Mouse (Mus musculus) embryonic facial prominence, embryonic 15.5 days (tissue): ENCODE measurements around the gene Bcor. TPM values are rescaled to one million over a fixed set of nuclear protein-coding genes. Genes with fewer than 3 reads are reported as not detected.

Experiments used
- ATAC-seq: fragments of 200-750 bp; cut with Nextera tagmentation; 2 replicates; pipeline ENCODE4 v1.8.0; 2017; ENCODE audit warnings: low read depth, moderate TSS enrichment; ENCODE audit not compliant: insufficient number of reproducible peaks, low FRiP score, low TSS enrichment
- H3K27ac ChIP-seq: fragments of 300-500 bp; sonication (generic); replicated peaks from 2 replicates; pipeline ENCODE4 v1.5.1; 2015; ENCODE audit warnings: mild to moderate bottlenecking, inconsistent platforms
- H3K27me3 ChIP-seq: fragments of 300-500 bp; sonication (generic); 2 replicates; pipeline ENCODE4 v1.6.1; 2015; ENCODE audit warnings: inconsistent platforms
- H3K36me3 ChIP-seq: fragments of 300-500 bp; sonication (generic); 2 replicates; pipeline ENCODE4 v1.6.1; 2015; ENCODE audit warnings: mild to moderate bottlenecking, inconsistent platforms
- H3K4me1 ChIP-seq: fragments of 300-500 bp; sonication (generic); 2 replicates; pipeline ENCODE4 v1.6.1; 2015; ENCODE audit warnings: inconsistent platforms
- H3K4me2 ChIP-seq: fragments of 300-500 bp; sonication (generic); replicated peaks from 2 replicates; pipeline ENCODE4 v1.6.1; 2015; ENCODE audit warnings: mild to moderate bottlenecking, inconsistent platforms
- H3K4me3 ChIP-seq: fragments of 300-500 bp; sonication (generic); replicated peaks from 2 replicates; pipeline ENCODE4 v1.5.1; 2015; ENCODE audit warnings: mild to moderate bottlenecking, inconsistent platforms
- H3K9ac ChIP-seq: fragments of 300-500 bp; sonication (generic); 2 replicates; pipeline ENCODE4 v1.6.1; 2015; ENCODE audit warnings: inconsistent platforms
- H3K9me3 ChIP-seq: fragments of 300-500 bp; sonication (generic); replicated peaks from 2 replicates; pipeline ENCODE4 v1.6.1; 2016; ENCODE audit warnings: inconsistent platforms
- WGBS: fragments of 180-500 bp; shearing (Covaris S2); methylation state at CpG from one replicate; pipeline ENCODE4 v1.1.7; 2015; 5-methylcytosine and 5-hydroxymethylcytosine counted together
- polyA plus RNA-seq: library from polyadenylated mRNA; unstranded; fragments of >200 nt; fragmentation: Nextera tagmentation; extraction: Ambion mirVana; gene quantifications from 2 replicates; pipeline ENCODE4 v1.2.1, GENCODE M21; 2015

Bcor gene
- polyA plus RNA-seq, 1 experiment from 2014 or later, result 13.9 TPM

DNA sequence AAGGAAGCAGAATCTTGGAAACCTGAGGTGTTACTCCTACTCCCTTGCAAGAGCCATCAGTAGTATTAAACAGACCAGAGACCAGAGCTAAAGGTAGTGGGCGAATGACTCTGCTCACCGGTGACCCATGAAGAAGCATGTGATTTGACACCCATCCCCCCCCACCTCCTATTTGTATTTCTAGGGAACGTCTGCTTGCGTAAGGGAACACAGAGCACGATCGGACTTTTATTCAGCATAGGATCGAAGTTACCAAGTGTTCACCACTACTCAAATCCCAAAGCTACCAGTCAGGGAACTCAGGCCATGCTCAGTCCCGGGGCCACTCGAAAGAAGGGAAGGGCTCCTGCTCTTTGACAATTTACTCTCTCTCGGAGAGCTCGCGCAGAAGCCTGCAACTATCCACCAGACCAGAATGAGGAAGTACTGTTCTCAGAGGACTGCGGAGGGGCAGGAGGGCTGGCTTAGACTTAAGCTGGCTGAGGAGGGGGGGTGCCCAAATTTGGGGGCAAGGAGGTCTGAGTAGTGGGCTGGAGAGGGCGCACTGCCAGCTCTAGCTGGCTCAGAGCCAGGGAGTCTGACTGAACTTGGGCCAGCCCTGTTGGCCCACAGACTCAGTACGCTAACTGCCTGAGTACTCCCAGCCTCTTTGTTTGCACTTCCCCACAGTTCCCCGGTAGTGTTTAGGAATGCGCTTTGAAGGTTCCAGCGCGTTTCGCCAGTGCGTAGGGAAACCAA is 37.4 kb downstream of the Bcor start:
- H3K4me3 ChIP-seq, result peak overlapping the region; percentile 16
- 19% methylated on average over 21 of the region's 21 CpGs for WGBS

DNA sequence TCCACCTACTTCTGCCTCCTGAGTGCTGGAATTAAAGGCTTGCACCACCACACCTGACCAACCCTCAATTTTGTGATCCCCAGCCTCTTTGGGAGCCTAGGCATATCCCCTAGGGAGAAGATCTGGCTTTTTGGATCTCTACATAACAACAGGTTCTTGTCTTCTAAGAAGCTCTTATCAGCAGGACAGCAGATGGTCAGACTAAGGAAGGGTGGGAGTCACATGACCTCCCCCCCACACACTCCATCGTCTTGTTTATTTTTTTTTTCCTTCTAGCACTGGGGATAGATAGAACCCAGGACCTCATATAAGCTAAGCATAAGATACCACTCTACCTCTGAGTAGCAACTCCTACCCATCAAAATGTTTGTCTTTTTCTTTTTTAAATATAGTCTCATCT is 40.7 kb downstream of the Bcor start:
- Histone ChIP-seq H3K9ac (no peak overlapping the region), H3K9me3 (no peaks in the 10 kb centered on the region), H3K4me3 (no peak overlapping the region), H3K27me3 (0 out of 2 replicates have a peak, but pooled peaks cover 3% of the 10 kb centered on the region), H3K4me1 (peaks cover 13% of the 10 kb centered on the region), H3K4me2 (no peak overlapping the region), H3K27ac (no peak overlapping the region), H3K36me3 (no peaks in the 10 kb centered on the region)
- no peak for ATAC-seq
- 52% methylated on average over 1 of the region's 1 CpGs for WGBS

More for the DNA sequence above, 37.4 kb downstream of the Bcor start:
- H3K27ac ChIP-seq, result 0 out of 2 replicates have a peak overlapping the region, but pooled peaks have one; percentile 22
- ATAC-seq, result peak; percentile 73
- H3K9me3 ChIP-seq, result no peaks in the 10 kb centered on the region
- H3K27me3 ChIP-seq, result peaks cover 21% of the 10 kb centered on the region
- no peak overlapping the region for H3K9ac ChIP-seq
- H3K4me2 ChIP-seq, result peak overlapping the region; percentile 41
- H3K4me1 ChIP-seq, result peaks cover 26% of the 10 kb centered on the region
- H3K36me3 ChIP-seq, result no peaks in the 10 kb centered on the region

DNA sequence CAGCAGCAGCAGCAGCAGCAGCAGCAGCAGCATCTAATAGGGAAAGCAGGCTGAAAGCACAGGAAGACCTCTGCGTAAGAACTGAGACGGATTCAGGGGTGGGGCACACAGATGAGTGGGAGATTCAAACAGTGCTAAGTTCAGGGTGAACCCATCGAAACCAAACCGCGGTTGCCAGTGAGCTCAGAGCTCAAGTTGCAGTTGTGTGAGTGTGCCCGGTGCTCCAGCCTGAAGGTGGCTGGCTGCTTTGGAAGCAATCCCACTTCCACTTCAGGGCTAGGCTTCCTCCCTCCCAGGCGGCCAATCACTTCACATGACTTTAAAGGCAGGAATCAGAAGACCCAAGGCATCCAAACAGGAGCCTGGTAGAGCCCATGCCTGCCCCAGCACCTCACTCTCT is 44.0 kb downstream of the Bcor start:
- no peaks in the 10 kb centered on the region for H3K9me3 ChIP-seq
- no peak for ATAC-seq
- peaks cover 4% of the 10 kb centered on the region; the same call in 1 of the 2 replicates for H3K4me1 ChIP-seq
- no peaks in the 10 kb centered on the region for H3K36me3 ChIP-seq
- H3K9ac ChIP-seq, result no peak overlapping the region
- WGBS, result 21% methylated on average over 7 of the region's 7 CpGs
- H3K4me2 ChIP-seq, result no peak overlapping the region
- H3K27me3 ChIP-seq, result no peaks in the 10 kb centered on the region
- no peak overlapping the region for H3K27ac ChIP-seq
- no peak overlapping the region for H3K4me3 ChIP-seq

DNA sequence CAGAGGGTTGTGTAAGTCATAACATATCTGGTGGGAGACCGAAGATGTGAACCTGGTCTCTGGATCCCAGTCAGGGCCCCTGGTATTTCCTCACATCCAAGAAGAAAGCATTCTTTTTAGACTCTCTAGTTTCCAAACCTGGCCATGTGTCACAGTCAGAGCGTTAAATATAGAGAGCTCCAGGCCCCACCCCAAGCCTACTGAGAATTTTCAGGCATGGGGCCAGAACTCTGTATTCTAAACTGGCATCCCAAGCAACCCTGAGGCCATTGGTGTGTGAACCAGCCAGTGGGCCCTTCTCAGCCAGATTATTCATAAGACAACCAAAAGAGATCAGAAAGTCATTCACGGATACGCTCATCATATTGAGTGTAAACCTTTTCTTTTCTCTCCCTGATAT is 48.0 kb downstream of the Bcor start:
- Histone ChIP-seq H3K4me2 (no peak overlapping the region), H3K9me3 (no peaks in the 10 kb centered on the region), H3K4me3 (no peak overlapping the region), H3K4me1 (peaks cover 4% of the 10 kb centered on the region; the same call in 1 of the 2 replicates), H3K36me3 (no peaks in the 10 kb centered on the region), H3K27ac (no peak overlapping the region), H3K9ac (no peak overlapping the region), H3K27me3 (no peaks in the 10 kb centered on the region)
- ATAC-seq, result no peak
- WGBS, result 56% methylated on average over 4 of the region's 4 CpGs

DNA sequence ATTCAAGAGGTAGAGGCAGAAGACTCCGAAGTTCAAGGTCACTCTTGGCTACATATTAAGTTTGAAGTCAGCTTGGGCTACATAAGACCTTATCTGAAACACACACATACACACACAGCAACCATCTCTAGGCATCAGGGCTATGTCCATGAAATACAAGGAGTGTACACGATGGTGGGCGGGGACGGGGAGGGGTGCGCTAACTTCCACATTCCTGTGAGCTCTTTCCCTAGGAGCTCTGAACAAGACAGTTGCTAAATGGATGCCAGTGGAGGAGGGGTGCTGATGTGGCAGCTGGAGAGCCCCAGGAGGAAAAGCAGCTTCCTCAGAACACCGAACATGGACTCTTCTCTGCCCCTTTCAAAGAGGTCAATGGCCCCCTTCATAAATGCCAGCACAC is 49.6 kb downstream of the Bcor start:
- H3K27ac ChIP-seq, result no peak overlapping the region
- no peak overlapping the region for H3K4me2 ChIP-seq
- no peak overlapping the region for H3K4me3 ChIP-seq
- H3K4me1 ChIP-seq, result peaks cover 4% of the 10 kb centered on the region; the same call in 1 of the 2 replicates
- ATAC-seq, result no peak
- H3K36me3 ChIP-seq, result no peaks in the 10 kb centered on the region
- no peaks in the 10 kb centered on the region for H3K9me3 ChIP-seq
- 63% methylated on average over 6 of the region's 6 CpGs for WGBS
- H3K27me3 ChIP-seq, result no peaks in the 10 kb centered on the region
- H3K9ac ChIP-seq, result no peak overlapping the region

DNA sequence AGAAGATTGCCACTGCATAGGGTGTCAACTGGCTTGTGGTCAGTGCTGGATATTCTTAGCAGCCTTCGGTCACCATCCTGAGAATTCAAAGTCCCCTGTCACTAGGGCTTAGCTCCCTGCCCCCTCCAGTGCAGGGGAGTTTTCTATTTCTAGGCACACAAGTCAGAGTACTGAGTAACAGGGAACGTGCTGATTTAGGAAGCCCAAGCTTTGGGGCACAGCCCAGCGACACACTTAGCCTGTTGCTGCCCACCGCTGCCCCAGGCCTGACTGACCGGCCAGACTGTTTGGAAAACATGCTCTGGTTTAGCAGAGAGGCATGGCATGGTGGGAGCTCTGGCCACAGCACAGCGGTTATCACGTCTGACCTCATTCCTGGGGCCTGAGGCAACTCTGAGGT is 54.8 kb downstream of the Bcor start:
- Histone ChIP-seq H3K27me3 (no peaks in the 10 kb centered on the region), H3K27ac (no peak overlapping the region), H3K4me1 (no peaks in the 10 kb centered on the region), H3K4me2 (no peak overlapping the region), H3K9me3 (no peaks in the 10 kb centered on the region), H3K9ac (no peak overlapping the region), H3K36me3 (no peaks in the 10 kb centered on the region), H3K4me3 (no peak overlapping the region)
- ATAC-seq, result 0 out of 2 replicates have a peak, but pooled peaks have one; percentile 51
- 74% methylated on average over 7 of the region's 7 CpGs for WGBS

DNA sequence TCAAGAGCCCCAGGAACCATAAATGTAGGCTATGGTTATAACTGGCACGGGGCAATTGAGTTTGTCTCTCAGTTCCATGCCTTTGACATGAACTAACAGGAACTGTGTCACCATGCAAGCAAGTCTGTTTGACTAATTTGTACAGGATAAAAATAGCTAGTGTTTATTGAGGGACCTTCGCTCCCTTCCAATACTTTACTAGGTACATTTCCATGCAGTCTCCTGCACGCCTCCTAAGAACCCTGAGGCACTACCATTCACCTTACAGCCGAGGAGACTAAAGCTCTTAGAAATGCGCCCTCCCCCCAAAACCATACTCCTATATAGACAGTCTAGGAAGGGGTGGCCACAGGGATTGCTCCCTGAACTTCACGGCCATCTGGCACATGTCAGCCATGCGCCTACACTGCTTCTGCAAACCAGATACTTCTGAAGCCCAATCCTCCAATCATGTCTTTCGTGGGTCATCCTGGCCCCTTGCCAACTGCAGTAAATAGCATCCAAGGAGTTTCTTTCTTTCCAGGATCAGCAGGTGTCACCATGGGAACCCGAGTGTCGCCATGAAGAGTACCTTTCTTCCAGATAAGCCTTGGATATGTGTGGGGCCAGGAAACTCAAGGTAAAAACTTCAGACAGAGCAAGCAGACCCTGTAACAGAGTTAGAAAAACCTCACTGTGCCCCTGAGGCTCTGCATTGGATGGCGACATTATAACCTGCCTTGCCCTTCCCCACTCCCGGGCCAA is 63.2 kb downstream of the Bcor start:
- no peaks in the 10 kb centered on the region for H3K9me3 ChIP-seq
- no peak overlapping the region for H3K4me2 ChIP-seq
- H3K27me3 ChIP-seq, result peaks cover 3% of the 10 kb centered on the region; the same call in 1 of the 2 replicates
- no peaks in the 10 kb centered on the region for H3K36me3 ChIP-seq
- H3K27ac ChIP-seq, result no peak overlapping the region
- no peak for ATAC-seq
- no peak overlapping the region for H3K9ac ChIP-seq
- 72% methylated on average over 12 of the region's 12 CpGs for WGBS
- H3K4me1 ChIP-seq, result no peaks in the 10 kb centered on the region
- no peak overlapping the region for H3K4me3 ChIP-seq

DNA sequence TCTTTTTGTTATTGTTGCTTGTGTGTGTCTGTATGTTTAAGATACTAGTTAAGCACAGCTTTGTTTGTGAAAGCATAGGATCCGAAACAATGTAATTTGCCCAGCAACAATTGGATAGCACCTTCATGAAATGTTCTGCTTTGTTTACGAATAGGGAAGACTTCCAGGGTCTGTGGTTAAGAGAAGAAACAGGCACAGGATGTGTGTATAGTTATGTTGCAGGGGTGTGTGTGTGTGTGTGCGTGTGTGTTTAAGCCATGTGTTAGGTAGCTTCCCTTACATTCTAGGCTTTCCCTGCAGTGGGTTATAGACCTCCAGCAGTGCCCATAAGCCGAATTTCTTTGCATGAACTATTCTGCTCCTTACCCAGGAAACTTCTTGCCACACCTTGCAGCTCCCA is 66.8 kb downstream of the Bcor start:
- 78% methylated on average over 4 of the region's 4 CpGs for WGBS
- H3K4me3 ChIP-seq, result no peak overlapping the region
- H3K27ac ChIP-seq, result no peak overlapping the region
- H3K9me3 ChIP-seq, result no peaks in the 10 kb centered on the region
- H3K4me2 ChIP-seq, result no peak overlapping the region
- H3K27me3 ChIP-seq, result peaks cover 31% of the 10 kb centered on the region
- H3K9ac ChIP-seq, result no peak overlapping the region
- H3K36me3 ChIP-seq, result no peaks in the 10 kb centered on the region
- peaks cover 23% of the 10 kb centered on the region for H3K4me1 ChIP-seq
- no peak for ATAC-seq

DNA sequence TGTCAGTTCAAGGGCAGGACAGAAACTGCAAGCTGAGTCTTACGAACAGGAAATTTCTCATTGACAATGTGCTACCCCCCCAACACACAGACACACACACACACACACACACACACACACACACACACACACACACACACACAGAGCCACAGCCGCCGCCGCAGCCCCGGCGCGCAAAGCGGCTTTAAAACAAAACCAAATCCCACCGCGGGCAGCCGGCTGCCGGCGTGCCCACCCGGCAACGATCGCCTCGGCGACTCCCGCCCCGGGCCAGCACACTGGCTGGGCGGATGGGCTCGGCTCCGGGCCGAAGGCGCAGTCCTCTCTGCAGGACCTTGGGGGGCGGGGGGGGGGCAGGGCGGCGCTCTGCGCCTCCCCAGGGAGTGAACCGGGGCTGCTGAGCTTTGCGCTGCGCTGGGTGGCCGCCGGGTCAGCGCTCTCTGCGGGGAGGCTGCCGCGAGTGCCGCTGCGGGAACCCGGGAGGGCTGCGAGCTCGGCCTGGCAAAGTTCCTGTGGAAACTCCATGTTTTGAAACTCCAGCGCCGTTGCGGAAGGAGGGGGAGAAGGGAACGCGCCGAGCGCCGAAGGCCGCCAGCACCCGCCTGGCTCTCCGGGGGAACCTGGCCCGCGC is 68.6 kb downstream of the Bcor start:
- peak overlapping the region; percentile 86 for H3K4me2 ChIP-seq

DNA sequence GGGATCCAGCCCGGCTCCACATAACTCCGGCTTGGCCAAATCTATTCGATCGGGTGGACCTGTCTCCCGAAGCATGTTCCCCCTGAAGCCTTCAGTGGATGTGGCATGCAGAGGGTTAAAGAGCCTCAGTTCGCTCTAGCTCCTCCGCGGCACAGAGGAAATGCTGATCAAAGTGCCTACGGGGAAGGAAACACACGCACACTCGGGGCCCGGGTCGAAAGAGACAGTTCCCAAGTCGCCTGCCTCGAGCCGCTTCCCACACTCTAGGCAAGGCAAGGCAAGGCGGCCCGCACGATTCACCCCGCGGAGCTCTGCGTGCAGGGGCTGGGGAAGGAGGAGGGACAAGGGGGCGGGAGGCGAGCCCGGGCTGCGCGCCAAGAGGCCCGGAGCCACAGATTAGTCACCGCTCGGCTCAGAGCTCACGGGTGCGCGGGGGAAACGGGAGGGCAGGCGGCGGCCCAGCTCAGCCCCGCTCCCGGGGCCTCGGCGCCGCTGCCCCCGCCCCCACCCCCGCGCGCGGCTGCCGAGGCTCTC is 69.2 kb downstream of the Bcor start:
- Histone ChIP-seq H3K36me3 (no peaks in the 10 kb centered on the region), H3K4me2 (peak overlapping the region; percentile 86), H3K27ac (peak overlapping the region; percentile 85), H3K9me3 (no peaks in the 10 kb centered on the region), H3K9ac (no peak overlapping the region; the same call in 1 of the 2 replicates), H3K27me3 (peaks cover 50% of the 10 kb centered on the region), H3K4me3 (peak overlapping the region; percentile 50), H3K4me1 (peaks cover 23% of the 10 kb centered on the region)
- 1% methylated on average over 46 of the region's 47 CpGs for WGBS
- ATAC-seq, result peak; percentile 65

More for the DNA sequence above, 68.6 kb downstream of the Bcor start:
- Histone ChIP-seq H3K9me3 (no peaks in the 10 kb centered on the region), H3K27ac (peak overlapping the region; percentile 85), H3K27me3 (peaks cover 49% of the 10 kb centered on the region), H3K4me3 (peak overlapping the region; percentile 50), H3K36me3 (no peaks in the 10 kb centered on the region), H3K9ac (peak overlapping the region; percentile 15), H3K4me1 (peaks cover 23% of the 10 kb centered on the region)
- WGBS, result 1% methylated on average over 51 of the region's 56 CpGs
- no peak for ATAC-seq
